15 mouse cellular contexts compared by ENCODE assay signal in the genomic region with DNA sequence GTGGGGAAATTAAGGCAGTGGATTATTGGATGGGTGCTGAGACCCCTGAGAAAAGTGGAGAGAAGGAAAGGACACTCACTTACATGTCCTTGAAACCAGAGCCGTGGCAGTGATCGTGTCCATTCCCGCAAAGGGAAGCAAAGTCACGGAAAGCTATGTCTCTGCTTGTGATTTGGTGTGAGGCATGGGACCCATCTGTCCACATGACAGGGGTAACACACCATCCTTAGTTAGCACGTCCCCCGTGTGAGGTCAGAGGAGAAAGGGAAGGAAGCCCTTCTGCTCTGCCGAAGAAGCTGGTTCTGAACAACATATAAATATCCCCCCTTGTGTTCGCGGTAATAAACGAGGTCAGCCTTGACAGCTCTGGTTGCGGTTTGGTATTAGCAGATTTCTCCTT. TPM values are rescaled to one million over a fixed set of nuclear protein-coding genes. Genes with fewer than 3 reads are reported as not detected.
A peak's percentile ranks its signal among the peaks of the same experiment; 100 is the strongest.
DNase-seq lines count a peak whose midpoint lies in the region; ATAC-seq lines count a peak whose summit lies in the region.
"Had no signal": no experiment of that assay in that cellular context is flagged by ENCODE, and none has a peak within 500 bp of the region (broad histone marks: within the 10 kb centered on the region; RNA-seq: fewer than 3 reads in every experiment).

No protein-coding gene starts in this region.

- no peak overlapping the region for H3K4me3 ChIP-seq in heart, embryonic 13.5 days
- no peak overlapping the region for H3K4me3 ChIP-seq in midbrain, embryonic 10.5 days
- H3K4me3 ChIP-seq in midbrain, embryonic 11.5 days (ENCODE audit: low read depth, low read length) = no peak overlapping the region
- H3K4me3 ChIP-seq in limb, embryonic 15.5 days = no peak overlapping the region
- H3K4me3 ChIP-seq in neural tube, embryonic 13.5 days = no peak overlapping the region; the same call in 1 of the 2 replicates

- H3K9me3 ChIP-seq in heart, embryonic 13.5 days = no peaks in the 10 kb centered on the region
- H3K9me3 ChIP-seq in midbrain, embryonic 10.5 days (replicated peaks) = no peaks in the 10 kb centered on the region
- no peaks in the 10 kb centered on the region for H3K9me3 ChIP-seq in midbrain, embryonic 11.5 days (ENCODE audit: control insufficient read depth, low read length)
- no peaks in the 10 kb centered on the region for H3K9me3 ChIP-seq in limb, embryonic 15.5 days
- no peaks in the 10 kb centered on the region for H3K9me3 ChIP-seq in neural tube, embryonic 13.5 days

- peaks cover 14% of the 10 kb centered on the region for H3K4me1 ChIP-seq in heart, embryonic 13.5 days
- peaks cover 53% of the 10 kb centered on the region for H3K4me1 ChIP-seq in midbrain, embryonic 10.5 days
- peaks cover 26% of the 10 kb centered on the region for H3K4me1 ChIP-seq in midbrain, embryonic 11.5 days (ENCODE audit: control insufficient read depth, insufficient read depth, low read length)
- H3K4me1 ChIP-seq in limb, embryonic 15.5 days = no peaks in the 10 kb centered on the region
- H3K4me1 ChIP-seq in neural tube, embryonic 13.5 days (replicated peaks) = peaks cover 42% of the 10 kb centered on the region

- no peaks in the 10 kb centered on the region for H3K27me3 ChIP-seq in heart, embryonic 13.5 days (replicated peaks)
- peaks cover 14% of the 10 kb centered on the region for H3K27me3 ChIP-seq in midbrain, embryonic 10.5 days (ENCODE audit: low read depth, poor library complexity, severe bottlenecking)
- H3K27me3 ChIP-seq in midbrain, embryonic 11.5 days (ENCODE audit: control insufficient read depth, insufficient read depth, low read length) = no peaks in the 10 kb centered on the region
- no peaks in the 10 kb centered on the region for H3K27me3 ChIP-seq in limb, embryonic 15.5 days
- H3K27me3 ChIP-seq in neural tube, embryonic 13.5 days = no peaks in the 10 kb centered on the region

- no peak for DNase-seq in heart, adult 8-10 months (ENCODE audit: low spot score)
- no peak for DNase-seq in midbrain, embryonic 10.5 days (ENCODE audit: low spot score)
- DNase-seq in midbrain, embryonic 11.5 days (ENCODE audit: low spot score, missing footprints) = no peak
- no peak for DNase-seq in left cerebral cortex, adult 11 months (ENCODE audit: low spot score)
- no peak for DNase-seq in adipocyte (ENCODE audit: low spot score)
- DNase-seq: adrenal gland, postnatal 14 days; cerebellum, adult 11 months; gastrocnemius, postnatal 25 days had no signal

- H3K9ac ChIP-seq in heart, embryonic 13.5 days = no peak overlapping the region
- H3K9ac ChIP-seq in midbrain, embryonic 11.5 days (ENCODE audit: low read length) = no peak overlapping the region
- no peak overlapping the region for H3K9ac ChIP-seq in limb, embryonic 15.5 days
- H3K9ac ChIP-seq in neural tube, embryonic 13.5 days = no peak overlapping the region
- H3K9ac ChIP-seq: liver, embryonic 14.5 days had no signal

- H3K36me3 ChIP-seq in heart, embryonic 13.5 days = no peaks in the 10 kb centered on the region
- H3K36me3 ChIP-seq in midbrain, embryonic 10.5 days = no peaks in the 10 kb centered on the region
- H3K36me3 ChIP-seq in midbrain, embryonic 11.5 days (ENCODE audit: control insufficient read depth, insufficient read depth, low read length) = no peaks in the 10 kb centered on the region
- no peaks in the 10 kb centered on the region for H3K36me3 ChIP-seq in limb, embryonic 15.5 days
- no peaks in the 10 kb centered on the region for H3K36me3 ChIP-seq in neural tube, embryonic 13.5 days

- ATAC-seq in heart, embryonic 13.5 days (ENCODE audit: extremely low read depth, insufficient number of reproducible peaks, low FRiP score, low TSS enrichment) = no peak
- no peak for ATAC-seq in midbrain, embryonic 11.5 days (ENCODE audit: low FRiP score)
- no peak for ATAC-seq in limb, embryonic 15.5 days (ENCODE audit: insufficient number of reproducible peaks, low FRiP score, low TSS enrichment, low read depth)
- no peak for ATAC-seq in neural tube, embryonic 13.5 days (ENCODE audit: low read depth)
- ATAC-seq: Patski had no signal

- WGBS in heart, embryonic 13.5 days = 41% methylated on average over 11 of the region's 11 CpGs
- 54% methylated on average over 11 of the region's 11 CpGs for WGBS in midbrain, embryonic 10.5 days
- 57% methylated on average over 11 of the region's 11 CpGs for WGBS in midbrain, embryonic 11.5 days
- WGBS in limb, embryonic 15.5 days = 41% methylated on average over 11 of the region's 11 CpGs
- 29% methylated on average over 11 of the region's 11 CpGs for WGBS in neural tube, embryonic 13.5 days

- no peak overlapping the region for H3K27ac ChIP-seq in heart, embryonic 13.5 days (replicated peaks)
- peak overlapping the region; percentile 69; the same call in 1 of the 2 replicates for H3K27ac ChIP-seq in midbrain, embryonic 10.5 days (replicated peaks)
- H3K27ac ChIP-seq in midbrain, embryonic 11.5 days (ENCODE audit: low read depth, low read length) = no peak overlapping the region
- no peak overlapping the region for H3K27ac ChIP-seq in limb, embryonic 15.5 days
- peak overlapping the region; percentile 6; the same call in 1 of the 2 replicates for H3K27ac ChIP-seq in neural tube, embryonic 13.5 days (replicated peaks)
- H3K27ac ChIP-seq: liver, embryonic 14.5 days had no signal

- peak overlapping the region; percentile 5 for H3K4me2 ChIP-seq in heart, embryonic 13.5 days
- H3K4me2 ChIP-seq in midbrain, embryonic 11.5 days = no peak overlapping the region
- 0 out of 2 replicates have a peak overlapping the region, but pooled peaks have one; percentile 2 for H3K4me2 ChIP-seq in limb, embryonic 15.5 days
- H3K4me2 ChIP-seq in neural tube, embryonic 13.5 days = peak overlapping the region; percentile 37

RNA-seq across cellular contexts. Expression of a gene that starts 52.7 kb away (rescaled TPM):
- polyA plus RNA-seq in heart, embryonic 13.5 days (2015; fragmentation: Nextera tagmentation; extraction: Ambion mirVana) = 0.35 and 0.38 TPM in 2 replicates
- total RNA-seq in heart, adult 8-10 months (2022) = under 1 TPM in 1 of 4 experiments, not detected in 3; 0.82 TPM
- polyA plus RNA-seq in midbrain, embryonic 10.5 days (2016; fragmentation: Nextera tagmentation; extraction: Ambion mirVana) = 10.7 and 13.7 TPM in 2 replicates
- polyA plus RNA-seq in midbrain, embryonic 11.5 days (2014; fragmentation: Nextera tagmentation; extraction: Ambion mirVana) = 14.7 TPM in 2 replicates
- polyA plus RNA-seq in limb, embryonic 15.5 days (2015; fragmentation: Nextera tagmentation; extraction: Ambion mirVana) = 5.2 and 6.1 TPM in 2 replicates
- 5.4 and 7.2 TPM in 2 replicates for polyA plus RNA-seq in neural tube, embryonic 13.5 days (2015; fragmentation: Nextera tagmentation; extraction: Ambion mirVana)
- total RNA-seq: gastrocnemius, postnatal 25 days; hematopoietic stem cell, adult 5-6 weeks had no signal
- polyA plus RNA-seq: Patski; small intestine, adult 2 months had no signal

Comparison
In these comparisons a context has a peak if more than half of its experiments do, and no peak if none do; other contexts are left out.
1. H3K27ac ChIP-seq: peak in midbrain, embryonic 10.5 days (single experiment) and neural tube, embryonic 13.5 days (single experiment); none in heart, embryonic 13.5 days (single experiment), midbrain, embryonic 11.5 days (single experiment) and limb, embryonic 15.5 days (single experiment).